Comparison of ENCODE assay signal across 17 mouse cellular contexts in the genomic region with DNA sequence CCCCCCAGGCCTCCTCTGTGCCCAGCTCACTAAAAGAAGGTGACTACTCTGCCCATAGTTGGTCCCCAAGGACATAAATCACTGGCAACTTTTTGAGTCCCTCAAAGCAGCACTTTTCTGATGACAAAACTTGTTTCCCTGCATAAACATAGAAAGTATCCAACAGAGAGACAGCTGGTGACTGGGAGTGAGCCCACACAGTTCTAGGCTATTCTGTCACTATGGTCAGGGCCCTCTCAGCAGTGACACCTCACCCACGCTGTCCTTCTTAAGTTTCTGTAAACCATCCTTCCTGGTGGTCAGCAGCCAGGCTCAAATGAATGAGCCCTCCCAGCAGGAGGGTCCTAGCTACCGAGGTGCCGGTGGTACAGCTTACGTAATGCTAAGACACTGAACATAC.
DNase-seq lines count a peak whose midpoint lies in the region; ATAC-seq lines count a peak whose summit lies in the region.
"Had no signal": no experiment of that assay in that cellular context is flagged by ENCODE, and none has a peak within 500 bp of the region (broad histone marks: within the 10 kb centered on the region; RNA-seq: fewer than 3 reads in every experiment).

No protein-coding gene starts in this region.

- ATAC-seq in frontal cortex, adult (ENCODE audit: low TSS enrichment) = peak; percentile 60
- ATAC-seq: forebrain, embryonic 13.5 days; forebrain, embryonic 15.5 days; forebrain, postnatal 0 days had no signal

- no peak for DNase-seq in frontal cortex, postnatal 10 days (ENCODE audit: low spot score in 2 of 2)
- DNase-seq in right cerebral cortex, adult 18-20 months = peak; percentile 49
- no peak for DNase-seq in right cerebral cortex, postnatal 4 days
- DNase-seq in telencephalon, adult 2 months (ENCODE audit: low read depth, low spot score) = peak; percentile 32
- no peak for DNase-seq in ovary, postnatal 10 days (ENCODE audit: low spot score)
- DNase-seq: adrenal gland, adult 2 months; adrenal gland, postnatal 10 days; adrenal gland, postnatal 25 days; cerebellum, adult 11-12 months; cerebellum, adult 2 months; cerebellum, adult 9-10 months; cerebellum, postnatal 10 days; cerebellum, postnatal 25 days; forebrain, postnatal 0 days had no signal

Comparison
In these comparisons a context has a peak if more than half of its experiments do, and no peak if none do; other contexts are left out.
1. DNase-seq: peak in right cerebral cortex, adult 18-20 months (single experiment) and telencephalon, adult 2 months (single experiment); none in frontal cortex, postnatal 10 days (0 of 2), right cerebral cortex, postnatal 4 days (single experiment) and ovary, postnatal 10 days (single experiment).